Mouse (Mus musculus): ENCODE measurements around the gene Ace3.
A peak's percentile ranks its signal among the peaks of the same experiment; 100 is the strongest.
"Not testable (repeated sequence)": the region's sequence is repeated elsewhere in the genome, so short reads cannot be mapped to it uniquely, and the experiment has no call there.

Ace3 gene

DNA sequence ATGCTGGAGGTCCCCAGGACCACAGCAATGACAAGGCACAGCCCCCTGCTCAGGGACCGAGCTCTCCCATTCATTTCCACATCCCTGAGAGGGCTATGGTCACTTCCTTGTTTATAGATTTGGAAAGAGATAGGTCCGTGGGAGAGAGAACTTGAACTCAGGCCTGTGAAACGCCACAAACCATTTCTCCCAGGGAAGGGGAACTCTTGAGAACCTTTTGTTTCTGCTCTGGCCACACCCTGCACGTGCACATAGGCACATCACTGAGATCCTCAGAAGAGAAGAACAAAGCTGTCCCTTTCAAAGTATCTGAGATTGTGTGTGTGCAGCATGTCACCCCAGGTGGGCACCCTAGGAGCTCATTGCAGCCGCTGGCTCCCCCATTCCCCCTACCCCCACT lies 15.8 kb upstream of the Ace3 start:
- no peak for DNase-seq (ENCODE audit: low read depth, low spot score)

DNA sequence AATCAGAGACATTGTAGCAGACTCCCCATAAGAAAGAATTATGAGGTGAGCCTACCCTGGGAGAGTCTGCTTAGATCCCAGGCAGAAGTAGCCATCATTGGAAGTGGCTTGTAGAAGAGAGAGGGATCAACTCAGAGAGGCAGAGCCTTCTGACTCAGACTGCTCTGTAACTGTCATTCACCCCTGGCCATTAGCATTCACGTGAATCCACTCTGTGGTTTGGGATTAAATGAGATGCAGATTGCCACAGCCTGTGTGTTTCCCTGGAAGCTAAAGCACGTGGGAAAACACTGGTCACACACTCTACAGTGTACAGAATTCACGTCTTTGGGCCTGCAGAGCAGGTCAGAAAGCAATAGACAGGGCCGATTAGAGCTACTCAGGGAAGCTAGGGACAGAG lies 10.0 kb upstream of the Ace3 start:
- DNase-seq (ENCODE audit: low read depth, low spot score) = no peak

DNA sequence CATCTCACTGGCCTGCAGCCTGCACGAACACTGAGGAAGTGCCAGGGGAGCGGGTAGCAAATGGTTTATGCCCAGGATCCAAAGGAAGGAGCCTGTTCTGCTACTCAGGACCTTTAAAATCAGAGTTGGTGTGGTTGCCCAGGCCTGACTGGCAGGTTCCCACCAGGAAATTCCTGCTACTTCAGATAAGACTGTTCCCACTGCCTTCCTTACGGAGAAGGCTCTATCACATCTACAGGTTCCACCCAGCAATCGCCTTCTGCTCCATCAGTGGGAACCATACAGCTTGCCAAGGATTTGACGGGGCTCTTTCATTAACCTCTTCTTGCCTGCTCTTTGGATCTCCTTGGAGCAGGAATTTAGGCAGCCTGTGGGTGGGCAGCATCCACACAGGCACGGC lies 7.0 kb upstream of the Ace3 start:
- DNase-seq (ENCODE audit: low read depth, low spot score) = no peak

DNA sequence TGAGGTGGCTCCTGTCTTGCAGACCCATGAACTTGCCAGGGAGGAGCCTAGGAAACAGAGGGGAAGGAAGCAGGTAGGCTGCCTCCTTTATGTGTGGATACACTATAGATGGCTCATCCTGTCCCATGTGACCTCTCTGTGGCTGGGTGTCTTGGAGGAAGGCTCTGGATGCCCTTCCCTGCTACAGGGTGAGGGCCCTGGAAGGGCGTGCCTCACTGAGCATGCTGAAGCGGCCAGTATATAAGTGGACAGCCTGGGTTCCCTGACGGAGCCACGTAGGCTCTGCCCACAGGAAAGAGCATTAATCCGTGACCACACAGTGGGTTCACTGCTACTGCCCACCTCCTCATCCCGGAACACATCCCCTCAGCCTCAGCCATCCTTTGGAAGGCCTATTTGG lies 5.0 kb upstream of the Ace3 start:
- no peak for DNase-seq (ENCODE audit: low read depth, low spot score)

DNA sequence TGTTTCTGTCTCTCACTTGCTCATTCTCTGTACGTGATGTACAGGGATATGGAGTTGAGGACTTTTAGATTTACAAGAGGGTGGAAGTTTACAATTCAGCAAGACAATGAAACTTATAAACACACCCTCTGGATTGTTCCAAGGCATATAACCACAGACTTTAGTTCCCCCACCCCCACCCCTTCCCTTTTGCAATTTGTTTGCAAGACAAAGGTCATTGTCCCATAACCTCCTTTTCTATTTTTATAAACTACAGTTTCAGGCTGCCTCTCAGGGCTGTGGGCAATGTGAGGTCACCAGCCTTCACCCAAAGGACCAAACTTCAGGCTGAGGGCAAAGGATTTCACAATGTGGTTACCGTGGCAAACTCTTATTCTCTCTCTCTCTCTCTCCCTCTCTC lies 4.2 kb upstream of the Ace3 start:
- DNase-seq (ENCODE audit: low read depth, low spot score) = no peak

DNA sequence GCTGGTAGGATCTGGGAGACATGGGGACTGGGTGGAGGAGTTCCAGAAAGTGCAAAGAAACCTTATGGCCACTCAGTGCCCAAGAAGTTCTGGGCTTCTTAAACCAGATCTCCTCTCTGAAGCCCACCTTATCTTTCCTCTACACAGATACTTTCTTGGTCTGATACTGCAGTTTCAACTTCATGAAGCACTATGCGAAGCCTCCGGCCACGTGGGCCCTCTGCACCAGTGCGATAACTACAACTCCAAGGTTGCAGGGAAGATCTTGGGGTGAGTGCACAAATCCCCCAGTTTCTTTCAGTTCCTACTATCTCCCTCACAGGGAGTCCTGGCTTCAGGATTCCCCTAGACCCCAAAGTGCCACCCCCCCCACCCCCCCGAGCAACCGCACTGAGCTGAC lies 5.6 kb downstream of the Ace3 start:
- no peak for DNase-seq (ENCODE audit: low read depth, low spot score)

DNA sequence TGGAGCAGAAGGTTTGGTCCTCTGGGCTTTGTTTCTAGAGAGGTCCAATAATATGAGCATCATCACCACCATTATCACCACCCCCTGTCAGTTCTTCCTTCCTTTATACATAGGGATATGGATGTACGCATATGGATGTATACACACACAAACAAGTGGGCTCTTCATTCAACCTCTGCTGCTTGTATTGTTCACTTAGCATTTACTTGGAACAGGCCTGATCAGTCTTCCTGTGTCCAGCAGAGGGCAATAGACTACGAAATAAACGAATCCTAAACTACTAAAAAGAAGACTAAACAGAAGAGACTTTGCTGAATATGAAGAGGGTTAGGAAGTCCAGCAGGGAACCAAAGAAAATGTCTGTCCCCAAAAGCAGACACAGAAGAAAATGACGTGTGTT lies 7.2 kb downstream of the Ace3 start:
- DNase-seq (ENCODE audit: low read depth, low spot score) = peak; percentile 55

DNA sequence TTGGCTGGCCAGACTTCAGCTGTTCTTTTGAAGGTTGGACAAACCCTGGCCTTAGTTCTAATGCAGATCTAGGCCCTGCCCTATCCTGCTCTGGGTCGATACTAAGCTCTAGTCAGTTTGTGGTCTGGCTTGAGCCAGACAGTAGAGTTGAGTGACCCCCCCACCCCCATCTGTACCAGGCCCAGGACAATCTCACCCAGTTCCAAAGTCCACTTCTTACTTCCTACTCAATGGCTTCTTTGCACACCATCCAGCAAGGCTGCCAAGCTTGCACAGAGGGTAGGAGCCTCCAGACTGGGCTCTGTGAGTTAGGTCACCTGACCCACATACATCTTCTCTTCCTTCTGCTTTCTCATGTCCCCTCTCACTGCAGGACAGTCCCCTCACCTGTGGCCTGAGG lies 10.1 kb downstream of the Ace3 start:
- no peak for DNase-seq (ENCODE audit: low read depth, low spot score)

DNA sequence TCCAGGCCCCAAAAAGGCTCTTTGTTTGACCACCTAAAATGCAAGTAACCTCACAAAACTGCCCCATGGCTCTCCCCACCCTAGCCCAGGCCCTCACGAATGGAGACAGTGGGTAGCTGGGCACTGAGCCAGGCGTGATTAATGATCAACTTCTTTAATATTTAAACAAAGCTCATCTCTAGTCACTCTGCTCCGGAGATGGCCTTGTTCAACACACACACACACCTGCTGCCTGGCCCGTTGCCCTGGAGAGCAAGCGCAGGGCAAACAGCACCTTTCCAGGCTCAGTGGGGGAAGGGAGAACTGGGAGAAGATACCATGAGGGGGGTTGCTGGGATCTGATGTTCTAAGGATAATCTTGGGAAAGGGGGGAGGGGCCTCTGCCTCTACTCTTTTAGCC lies 11.5 kb downstream of the Ace3 start:
- DNase-seq (ENCODE audit: low read depth, low spot score) = no peak

DNA sequence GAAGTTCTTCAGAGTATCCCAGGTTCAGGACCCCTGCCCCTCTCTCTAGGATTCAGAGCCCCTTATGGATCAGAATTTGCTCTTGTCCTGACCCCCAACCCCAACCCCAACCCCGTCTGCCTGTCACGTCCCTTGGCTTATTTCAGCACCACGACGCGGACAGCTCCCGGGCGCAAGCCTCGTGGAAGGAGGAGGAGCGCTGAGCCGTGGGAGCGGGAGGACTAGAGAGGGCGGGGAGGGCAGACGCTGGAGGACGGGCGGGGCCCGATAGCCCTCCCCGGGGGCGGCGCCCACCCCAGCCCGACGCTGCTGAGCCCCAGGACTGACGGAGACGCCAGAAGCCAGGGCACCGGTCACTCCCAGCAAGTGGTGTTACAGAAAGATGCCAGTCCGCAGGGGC lies 13.3 kb downstream of the Ace3 start, which contains the start of gene Kcnh6:
Gene Kcnh6, plus strand, starts transcription at position 304 of the 400 bp plus-strand sequence.
- DNase-seq (ENCODE audit: low read depth, low spot score) = peak; percentile 85

DNA sequence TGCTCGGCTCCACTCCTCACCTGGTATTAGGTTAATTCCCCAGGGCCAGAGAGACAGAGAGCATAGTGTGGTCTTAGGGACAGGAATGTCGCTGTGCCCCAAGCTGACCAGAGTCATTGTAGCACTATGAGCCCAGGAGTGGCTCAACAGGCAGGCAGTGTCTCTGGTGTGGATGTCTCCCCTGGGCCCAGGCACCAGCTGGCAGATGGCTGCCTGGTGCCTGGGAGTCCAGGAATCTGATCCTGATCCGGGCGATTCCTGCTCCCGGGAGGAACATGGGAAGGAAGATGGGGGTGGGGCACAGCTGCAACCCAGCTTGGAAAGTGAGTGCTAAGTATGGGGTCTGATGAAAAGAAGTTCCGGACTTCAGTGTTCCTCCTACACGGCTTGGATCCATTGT lies 18.2 kb downstream of the Ace3 start:
- no peak for DNase-seq (ENCODE audit: low read depth, low spot score)

DNA sequence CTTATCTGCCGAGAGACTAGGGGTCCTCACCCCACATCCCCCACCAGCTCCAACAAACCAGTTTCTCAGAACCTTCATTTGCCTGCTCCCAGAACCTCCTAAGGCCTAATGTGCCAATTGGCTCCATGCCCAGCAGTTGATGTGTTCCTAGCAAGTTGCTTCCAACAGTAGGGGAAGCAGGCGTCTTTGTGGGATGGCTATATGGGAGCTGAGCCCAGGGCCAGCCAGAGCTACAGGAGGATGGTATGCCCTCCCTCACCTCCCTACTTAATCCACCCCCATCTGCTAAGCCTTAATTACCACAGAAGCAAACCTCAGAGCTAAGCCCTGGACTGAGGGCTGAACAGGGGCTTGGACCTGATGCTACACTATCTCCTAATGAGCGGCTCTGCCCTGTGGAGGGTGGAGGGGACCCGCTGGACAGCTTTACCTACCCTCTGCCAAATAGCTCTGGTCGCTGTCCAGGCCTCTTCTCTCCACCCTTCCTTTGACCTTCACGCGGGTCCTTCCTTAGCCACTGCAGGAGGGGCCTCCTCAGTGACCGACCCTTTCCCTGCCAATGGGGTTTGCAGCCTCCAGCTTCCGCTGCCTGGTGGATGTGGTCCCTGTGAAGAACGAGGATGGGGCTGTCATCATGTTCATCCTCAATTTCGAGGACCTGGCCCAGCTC lies 19.2 kb downstream of the Ace3 start:
- no peak for DNase-seq (ENCODE audit: low read depth, low spot score)

DNA sequence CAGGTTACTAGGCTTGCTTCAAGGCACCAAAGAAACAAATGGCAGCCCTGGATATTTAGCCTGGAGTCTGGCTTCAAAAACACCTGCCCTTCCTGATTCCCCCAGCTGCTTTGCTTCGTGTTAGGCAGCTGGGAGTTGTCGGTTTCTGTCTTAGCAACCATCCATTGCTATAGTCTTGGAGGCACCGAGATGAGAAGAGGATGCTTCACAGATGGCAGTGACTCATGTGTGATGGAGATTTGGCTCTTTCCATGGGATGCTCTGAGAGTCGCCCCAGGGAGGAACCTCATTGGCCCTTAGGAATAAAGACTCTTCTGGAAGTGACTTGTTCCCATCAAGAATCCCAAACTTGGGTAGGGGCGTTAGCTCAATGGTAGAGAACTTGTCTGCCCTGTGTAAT lies 22.0 kb downstream of the Ace3 start:
- no peak for DNase-seq (ENCODE audit: low read depth, low spot score)

DNA sequence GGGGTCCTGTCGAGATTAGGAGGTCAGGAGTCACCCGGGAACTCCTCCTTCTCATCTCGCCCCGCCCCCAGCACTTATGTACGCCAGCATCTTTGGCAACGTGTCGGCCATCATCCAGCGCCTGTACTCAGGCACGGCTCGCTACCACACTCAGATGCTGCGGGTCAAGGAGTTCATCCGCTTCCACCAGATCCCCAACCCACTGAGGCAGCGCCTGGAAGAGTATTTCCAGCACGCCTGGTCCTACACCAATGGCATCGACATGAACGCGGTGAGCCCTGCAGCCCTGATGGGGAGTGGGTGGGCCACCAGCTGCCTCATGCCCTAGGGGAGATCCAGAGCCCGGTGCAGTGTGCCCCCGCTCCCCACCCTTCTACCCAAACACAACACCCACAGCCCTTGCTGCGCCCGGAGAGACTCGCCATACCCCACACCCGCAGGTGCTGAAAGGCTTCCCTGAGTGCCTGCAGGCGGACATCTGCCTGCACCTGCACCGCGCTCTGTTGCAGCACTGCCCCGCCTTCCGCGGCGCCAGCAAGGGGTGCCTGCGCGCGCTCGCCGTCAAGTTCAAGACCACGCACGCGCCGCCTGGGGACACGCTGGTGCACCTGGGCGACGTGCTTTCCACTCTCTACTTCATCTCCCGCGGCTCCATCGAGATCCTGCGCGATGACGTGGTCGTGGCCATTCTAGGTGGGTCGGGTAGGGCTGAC lies 25.7 kb downstream of the Ace3 start:
- peak; percentile 90 for DNase-seq (ENCODE audit: low read depth, low spot score)

DNA sequence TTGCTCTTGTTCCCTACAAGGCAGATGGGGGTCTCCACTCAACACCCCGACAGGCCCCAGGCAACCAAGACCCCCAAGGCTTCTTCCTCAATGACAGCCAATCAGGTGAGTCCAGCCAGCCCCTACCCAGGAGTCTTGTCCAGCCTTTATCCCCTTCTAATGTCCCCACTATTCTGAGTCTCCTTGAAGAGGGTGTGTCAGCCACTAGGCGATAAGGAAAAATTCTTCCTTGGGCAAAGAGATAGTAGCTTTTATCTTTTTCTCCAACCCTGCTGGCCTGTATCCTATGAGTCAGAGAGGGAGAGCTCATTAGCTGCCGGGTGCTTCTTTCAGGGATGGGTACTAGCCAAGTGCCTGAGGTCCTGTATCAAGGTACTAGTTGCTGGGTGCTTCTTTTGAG lies 31.3 kb downstream of the Ace3 start:
- DNase-seq (ENCODE audit: low read depth, low spot score) = no peak

DNA sequence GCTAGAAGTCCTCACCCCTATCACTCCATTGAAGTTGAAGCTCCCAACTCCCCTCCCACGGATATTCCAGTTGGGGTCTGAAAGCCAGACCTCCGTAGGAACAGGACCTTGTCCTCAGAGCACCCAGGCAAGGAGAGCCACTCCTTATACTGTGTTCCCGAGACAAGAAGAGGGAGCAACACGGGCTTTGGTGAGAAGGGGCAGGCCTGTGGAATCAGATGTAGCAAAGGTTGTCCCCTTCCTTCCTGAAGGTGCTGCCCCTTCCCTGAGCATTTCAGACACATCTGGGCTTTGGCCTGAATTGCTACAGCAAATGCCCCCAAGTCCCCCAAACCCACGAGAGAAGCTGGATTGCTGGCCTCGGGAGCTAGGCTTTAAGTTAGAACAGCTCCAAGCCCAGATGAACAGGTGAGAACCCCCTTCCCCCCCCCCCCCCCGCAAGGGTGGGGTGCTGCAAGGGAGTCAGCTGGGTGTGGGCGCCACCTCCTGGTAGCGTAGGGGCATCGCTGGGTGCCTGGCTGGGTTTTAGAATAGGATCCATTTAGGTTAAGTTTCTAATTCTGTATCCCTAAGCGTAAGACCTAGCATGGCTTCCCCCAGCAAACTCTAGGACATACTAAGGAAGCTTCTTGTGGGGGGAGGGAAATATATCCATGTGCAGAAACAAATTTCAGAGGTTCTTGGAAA lies 32.1 kb downstream of the Ace3 start:
- peak; percentile 54 for DNase-seq (ENCODE audit: low read depth, low spot score)

DNA sequence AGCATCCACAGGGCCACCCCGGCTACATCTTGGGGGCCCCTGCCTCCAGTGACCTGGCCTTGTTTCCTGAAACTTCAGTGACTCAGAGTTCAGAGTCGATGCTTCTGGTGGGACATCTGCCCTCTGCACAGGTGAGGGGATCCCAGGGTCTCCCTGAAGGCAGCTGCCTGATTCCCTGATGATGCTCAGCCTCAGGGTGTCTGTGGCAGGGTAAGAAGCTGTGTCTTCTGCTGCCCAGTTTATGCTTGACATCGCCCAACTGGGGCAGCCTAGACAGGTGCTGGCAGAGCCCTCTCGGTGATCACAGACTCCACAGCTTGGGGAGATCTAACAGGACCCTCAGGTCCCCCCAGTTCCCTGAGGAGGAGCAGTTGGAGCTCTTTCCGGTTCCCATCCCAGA lies 33.1 kb downstream of the Ace3 start:
- no peak for DNase-seq (ENCODE audit: low read depth, low spot score)

DNA sequence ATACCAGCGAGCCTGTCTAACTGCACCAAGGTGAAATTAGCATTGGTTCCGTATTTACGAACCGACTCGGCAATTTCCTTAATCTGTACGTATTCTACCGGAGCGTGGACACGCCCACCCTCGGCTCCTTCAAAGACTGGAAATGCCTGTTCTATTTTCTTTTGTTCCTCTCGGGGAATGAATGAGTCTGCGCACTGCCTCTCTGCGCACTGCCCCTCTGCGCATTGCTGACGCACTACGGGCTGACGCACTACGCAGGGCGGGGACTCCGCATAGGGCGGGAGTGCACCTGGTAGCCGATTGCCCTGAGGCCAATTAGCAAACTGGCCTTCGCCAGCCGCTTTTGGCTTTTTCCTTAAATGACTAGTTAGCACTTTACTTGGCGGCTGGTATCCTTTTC lies 37.6 kb downstream of the Ace3 start:
- not testable (repeated sequence) for DNase-seq (ENCODE audit: low read depth, low spot score)

DNA sequence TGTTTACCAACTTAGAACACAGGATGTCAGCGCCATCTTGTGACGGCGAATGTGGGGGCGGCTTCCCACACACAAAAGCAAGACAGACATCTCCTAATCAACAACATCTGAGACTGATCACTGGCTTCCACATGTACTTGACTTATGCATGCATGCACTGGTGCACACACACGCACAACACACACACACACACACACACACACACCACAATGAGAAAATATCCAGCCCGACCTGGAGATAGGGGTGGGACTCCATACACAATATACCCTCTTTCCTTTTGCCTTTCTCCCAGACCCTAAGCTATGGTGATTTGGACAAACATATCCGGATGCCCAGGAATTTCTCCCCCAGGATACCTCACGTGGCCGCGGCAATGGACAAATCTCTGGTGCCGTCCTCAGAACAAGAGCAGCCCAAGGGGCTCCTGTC lies 39.0 kb downstream of the Ace3 start:
- DNase-seq (ENCODE audit: low read depth, low spot score) = no peak

DNA sequence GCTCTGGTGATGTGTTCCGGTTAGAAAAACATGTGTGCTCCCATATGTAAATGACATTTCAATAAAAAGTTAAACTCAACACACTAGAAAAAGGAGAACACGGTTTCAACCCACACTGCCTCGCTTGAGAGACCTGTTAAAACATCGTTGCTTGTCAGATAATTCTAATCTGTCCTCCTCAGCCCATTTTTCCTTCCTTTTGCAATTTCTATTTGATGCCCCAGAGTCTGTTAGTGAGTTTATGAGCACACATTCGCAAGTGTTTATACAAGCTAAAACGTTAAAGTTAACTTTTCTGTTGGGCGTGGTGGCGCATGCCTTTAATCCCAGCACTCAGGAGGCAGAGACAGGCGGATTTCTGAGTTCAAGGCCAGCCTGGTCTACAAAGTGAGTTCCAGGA lies 40.5 kb downstream of the Ace3 start:
- no peak for DNase-seq (ENCODE audit: low read depth, low spot score)

DNA sequence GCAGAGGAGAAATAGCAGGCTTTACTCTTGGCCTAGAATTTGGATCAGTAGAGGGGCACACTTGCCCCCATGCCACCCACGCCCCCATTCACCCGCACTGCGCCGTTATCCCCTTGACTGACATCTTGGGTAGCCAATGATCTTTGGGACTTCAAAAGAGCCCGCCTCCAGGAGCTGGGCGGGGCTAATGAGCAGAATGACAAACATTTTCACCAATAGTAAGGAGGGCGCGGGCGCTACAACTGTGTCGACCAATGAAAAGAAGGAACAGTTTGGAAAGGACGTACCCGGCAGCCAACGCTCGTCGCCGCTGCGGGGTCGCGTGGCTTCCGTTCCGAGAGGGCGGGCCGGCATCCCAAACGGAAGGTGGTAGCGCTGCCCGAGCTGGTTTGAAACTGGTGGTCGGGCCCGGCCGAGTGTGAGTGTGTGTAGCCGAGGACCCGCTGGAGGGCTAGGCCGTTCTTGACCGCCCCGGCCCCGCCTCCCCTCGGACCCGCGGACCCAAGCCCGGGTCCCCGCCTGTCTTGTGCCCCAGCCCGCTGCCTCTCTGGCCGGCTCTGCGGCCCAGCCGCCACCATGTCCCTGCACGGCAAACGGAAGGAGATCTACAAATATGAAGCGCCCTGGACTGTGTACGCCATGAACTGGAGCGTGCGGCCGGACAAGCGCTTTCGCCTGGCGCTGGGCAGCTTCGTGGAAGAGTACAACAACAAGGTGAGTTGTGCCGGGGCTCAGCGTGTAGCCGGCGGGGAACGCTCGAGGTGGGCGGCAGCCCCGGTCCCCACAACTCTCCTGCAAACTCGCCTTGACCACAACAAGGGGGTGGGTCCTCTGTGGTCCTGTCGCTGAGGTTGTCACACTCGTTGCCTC lies 42.3 kb downstream of the Ace3 start, which contains the start of gene Dcaf7:
Gene Dcaf7, plus strand, starts transcription at position 325 of the 870 bp plus-strand sequence.
- DNase-seq (ENCODE audit: low read depth, low spot score) = peak; percentile 99

DNA sequence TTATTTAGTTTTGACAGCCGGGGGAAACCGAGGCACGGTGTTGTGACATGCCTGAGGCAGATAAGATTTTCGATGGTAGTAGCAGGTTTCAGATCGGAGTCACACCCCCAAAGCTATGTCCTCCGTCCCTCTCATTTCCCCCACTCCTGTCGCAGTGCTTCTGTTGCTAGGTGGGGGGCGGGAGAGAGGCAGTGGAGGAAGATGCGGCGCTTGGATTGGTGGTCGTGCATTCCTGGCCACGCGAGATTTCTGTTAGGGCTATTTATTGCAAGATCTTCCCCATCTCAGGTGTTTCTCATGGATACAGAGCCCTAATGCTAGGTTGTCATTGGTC lies 42.9 kb downstream of the Ace3 start:
- peak; percentile 92 for DNase-seq (ENCODE audit: low read depth, low spot score)
